Mouse (Mus musculus) erythroblast, embryonic 14.5 days (primary cell): ENCODE measurements at regions not wholly inside any gene's neighbourhood (a gene's known extent, or its start where the extent isn't known, plus 50 kb on each side); places are given as distances from the start of the nearest gene placed in this dataset.

Experiments
- GATA1 ChIP-seq: IDR thresholded peaks from 2 replicates; pipeline ENCODE4 v1.6.1; 2012; ENCODE audit warnings: low read length, inconsistent platforms, mixed read lengths
- TAL1 ChIP-seq: IDR thresholded peaks from 3 replicates; pipeline ENCODE4 v1.6.1; 2012; ENCODE audit warnings: low read length, inconsistent platforms, mixed read lengths

DNA sequence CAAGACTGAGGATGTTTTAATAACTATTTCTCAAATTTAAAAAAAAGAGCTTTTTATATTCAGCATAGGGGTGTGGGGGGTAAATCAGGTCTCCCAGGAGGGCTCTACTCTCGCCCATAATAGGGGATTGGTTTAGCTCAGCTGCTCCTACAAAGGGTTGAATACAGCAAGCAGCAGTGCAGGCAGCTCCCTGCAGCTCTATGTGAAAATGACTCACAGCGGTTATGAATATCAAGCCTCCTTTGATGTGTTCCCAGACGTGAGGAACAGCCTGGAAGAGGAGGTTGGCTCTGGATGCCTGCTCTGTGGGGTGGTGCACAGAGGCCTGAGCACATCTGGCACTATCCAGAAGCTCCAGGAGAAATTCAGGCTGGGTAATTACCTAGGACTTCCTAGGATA is 192.3 kb downstream of the Dad1 start:
- TF ChIP-seq TAL1 (no peak), GATA1 (no peak)
